Mouse (Mus musculus) CH12.LX (cell line): ENCODE results near the gene Hipk1. TPM values are rescaled to one million over a fixed set of nuclear protein-coding genes. Genes with fewer than 3 reads are reported as not detected.
A peak's percentile ranks its signal among the peaks of the same experiment; 100 is the strongest.

Source experiments
- DNase-seq: peaks from one replicate; pipeline ENCODE4 v3.0.0-alpha.2; 2013; ENCODE audit errors: extremely low read depth
- H3K27ac ChIP-seq: 2 replicates; pipeline ENCODE4 v1.5.1; 2012; ENCODE audit warnings: low read depth, mild to moderate bottlenecking, control low read depth, moderate library complexity; ENCODE audit not compliant: insufficient read depth
- H3K27me3 ChIP-seq: replicated peaks from 2 replicates; pipeline ENCODE3; 2012; ENCODE audit warnings: inconsistent platforms
- H3K36me3 ChIP-seq, 2 experiments: replicated peaks in 1 of 2; 2 replicates each; pipeline versions ENCODE3 to v1.6.1; 2012; ENCODE audit warnings: inconsistent platforms in 1 of 2, low read length in 1 of 2, mild to moderate bottlenecking in 1 of 2, mixed read lengths in 1 of 2, moderate library complexity in 1 of 2; ENCODE audit not compliant: control insufficient read depth in 1 of 2, insufficient read depth in 1 of 2
- H3K4me1 ChIP-seq, 2 experiments: 2 replicates each; pipeline ENCODE4 v1.6.1; 2012; ENCODE audit warnings: inconsistent platforms in 1 of 2, moderate library complexity in 1 of 2; ENCODE audit not compliant: insufficient read depth in 2 of 2, control insufficient read depth in 1 of 2
- H3K4me2 ChIP-seq: 2 replicates; pipeline ENCODE4 v1.6.1; 2012; ENCODE audit warnings: low read depth, mild to moderate bottlenecking, control low read depth; ENCODE audit not compliant: poor library complexity, insufficient read depth, severe bottlenecking
- H3K4me3 ChIP-seq, 3 experiments: fragments of 150-350 bp in 1 of 3; sonication (generic) in 1 of 3; replicated peaks in 1 of 3; 2 replicates each; pipeline versions ENCODE3 to v1.5.1; 2011 to 2012; ENCODE audit warnings: low read depth in 2 of 3, low read length in 2 of 3, mild to moderate bottlenecking in 2 of 3, moderate library complexity in 2 of 3, control low read depth in 1 of 3, improper control_type of control experiment in 1 of 3, inconsistent platforms in 1 of 3, mixed read lengths in 1 of 3; ENCODE audit not compliant: poor library complexity in 1 of 3
- H3K79me2 ChIP-seq: replicated peaks from 2 replicates; pipeline ENCODE4 v1.6.1; 2012; ENCODE audit warnings: mild to moderate bottlenecking, moderate library complexity; ENCODE audit not compliant: control insufficient read depth, poor library complexity, insufficient read depth, severe bottlenecking; ENCODE audit errors: extremely low read depth
- H3K9ac ChIP-seq: 2 replicates; pipeline ENCODE4 v1.6.1; 2012; ENCODE audit warnings: low read depth, mild to moderate bottlenecking, control low read depth, moderate library complexity; ENCODE audit not compliant: insufficient read depth
- H3K9me3 ChIP-seq: replicated peaks from 2 replicates; pipeline ENCODE3; 2012; ENCODE audit warnings: low read length, inconsistent platforms, mixed read lengths
- BHLHE40 ChIP-seq: IDR thresholded peaks from 2 replicates; pipeline ENCODE4 v1.6.1; 2011; ENCODE audit warnings: mild to moderate bottlenecking, low read depth, low read length, improper control_type of control experiment
- CHD1 ChIP-seq: IDR thresholded peaks from 2 replicates; pipeline ENCODE4 v1.6.1; 2012; ENCODE audit warnings: low read depth, low read length, improper control_type of control experiment, inconsistent platforms
- CTCF ChIP-seq, 2 experiments: IDR thresholded peaks in 1 of 2; conservative IDR thresholded peaks in 1 of 2; 2 replicates each; pipeline ENCODE4 v1.5.1; 2011 to 2012; ENCODE audit warnings: low read depth in 2 of 2, low read length in 2 of 2, improper control_type of control experiment in 1 of 2, inconsistent platforms in 1 of 2, mild to moderate bottlenecking in 1 of 2, moderate library complexity in 1 of 2
- HCFC1 ChIP-seq: IDR thresholded peaks from 2 replicates; pipeline ENCODE4 v1.6.1; 2012; ENCODE audit warnings: low read depth, mild to moderate bottlenecking, inconsistent platforms, low read length, improper control_type of control experiment
- IRF4 ChIP-seq: IDR thresholded peaks from 2 replicates; pipeline ENCODE4 v1.6.1; 2014; ENCODE audit warnings: low read depth, mild to moderate bottlenecking, inconsistent platforms, low read length, improper control_type of control experiment
- JUN ChIP-seq: IDR thresholded peaks from 2 replicates; pipeline ENCODE4 v1.6.1; 2011; ENCODE audit warnings: low read depth, mild to moderate bottlenecking, low read length, improper control_type of control experiment, moderate library complexity; ENCODE audit not compliant: insufficient read depth
- MAFK ChIP-seq: IDR thresholded peaks from 2 replicates; pipeline ENCODE4 v1.6.1; 2011; ENCODE audit warnings: low read length, improper control_type of control experiment; ENCODE audit not compliant: insufficient replicate concordance
- MYC ChIP-seq: IDR thresholded peaks from 2 replicates; pipeline ENCODE4 v1.6.1; 2011; ENCODE audit warnings: low read depth, mild to moderate bottlenecking, improper control_type of control experiment, low read length
- NRF1 ChIP-seq: IDR thresholded peaks from 2 replicates; pipeline ENCODE4 v1.6.1; 2014; ENCODE audit warnings: low read depth, mild to moderate bottlenecking, inconsistent platforms, low read length, improper control_type of control experiment, moderate library complexity
- POLR2A ChIP-seq: IDR thresholded peaks from 2 replicates; pipeline ENCODE4 v1.6.1; 2011; ENCODE audit warnings: low read depth, mild to moderate bottlenecking, improper control_type of control experiment, low read length
- RAD21 ChIP-seq: IDR thresholded peaks from 2 replicates; pipeline ENCODE4 v1.6.1; 2011; ENCODE audit warnings: low read depth, mild to moderate bottlenecking, low read length, improper control_type of control experiment, moderate library complexity
- SMC3 ChIP-seq: IDR thresholded peaks from 2 replicates; pipeline ENCODE4 v1.6.1; 2011; ENCODE audit warnings: low read depth, low read length, improper control_type of control experiment
- ZC3H11A ChIP-seq: IDR thresholded peaks from 2 replicates; pipeline ENCODE4 v1.6.1; 2012; ENCODE audit warnings: low read depth, mild to moderate bottlenecking, inconsistent platforms, low read length, improper control_type of control experiment
- ZMIZ1 ChIP-seq: IDR thresholded peaks from 2 replicates; pipeline ENCODE4 v1.6.1; 2012; ENCODE audit warnings: low read depth, mild to moderate bottlenecking, inconsistent platforms, low read length, improper control_type of control experiment
- dilution Hi-C: fragments of 300-500 bp; cut with MboI; formaldehyde crosslinking; loops from 2 replicates; pipeline ENCODE4 v1.14.3; 2020; ENCODE audit warnings: low sequenced_read_pairs; ENCODE audit not compliant: extremely low pct_unique_long_range_greater_than_20kb, extremely low pct_ligation_motif_present
- in situ Hi-C: fragments of 300-500 bp; cut with MboI; formaldehyde crosslinking; loops from 3 replicates; pipeline ENCODE4 v1.14.3; 2019; ENCODE audit warnings: low sequenced_read_pairs, low pct_ligation_motif_present, low pct_unique_long_range_greater_than_20kb, mixed read lengths
- polyA plus RNA-seq: library from polyadenylated mRNA; unstranded; fragments of >175 nt; gene quantifications from 2 replicates; pipeline ENCODE4 v1.2.1, GENCODE M21; 2012; ENCODE audit warnings: low read depth; ENCODE audit not compliant: insufficient read length
- total RNA-seq, 2 experiments: library from RNA; depleted of rRNA; stranded (reverse); fragments of 300-350 nt in 1 of 2; fragments of >200 nt in 1 of 2; gene quantifications; 2 replicates each; pipeline ENCODE4 v1.2.3; 2012 to 2014

Hipk1 gene
- total and polyA plus RNA-seq, 3 experiments, result 26.2 to 35.9 (median 32.7) TPM

GRCm38 (mm10) chr3:103829036-103829435, 37.7 kb upstream of the Hipk1 start:
- dilution Hi-C loops, result no loop called here

GRCm38 (mm10) chr3:103827548-103827947, 36.2 kb upstream of the Hipk1 start:
- H3K9ac ChIP-seq, result no peak overlapping the region
- H3K36me3 ChIP-seq, result peaks cover 10 to 13% of the 10 kb centered on the region in 2 experiments
- H3K9me3 ChIP-seq, result no peaks in the 10 kb centered on the region
- dilution Hi-C loops (no loop called here), in situ Hi-C loops (loop anchor here (25.0 kb wide), 1 partner anchor 260 kb away; no protein-coding TSS in a partner anchor)
- H3K4me1 ChIP-seq, result peaks cover 9 to 23% of the 10 kb centered on the region in 2 experiments
- H3K4me3 ChIP-seq, result no peak overlapping the region
- H3K27me3 ChIP-seq, result no peaks in the 10 kb centered on the region
- H3K27ac ChIP-seq, result no peak overlapping the region
- no peaks in the 10 kb centered on the region for H3K79me2 ChIP-seq
- TF ChIP-seq SMC3 (peak; percentile 65), POLR2A (no peak), ZC3H11A (0 out of 2 replicates have a peak, but pooled peaks have one; percentile 24), CTCF (conservative IDR thresholded peaks at IDR 0.05 in 1 of 2, IDR thresholded peaks at IDR 0.05 in 1 of 2; ENCODE audit: low read depth in 2 of 2, low read length in 2 of 2) (peak; percentile 9 to 68; a peak in 2 of 4 replicates), RAD21 (peak; percentile 69), IRF4 (0 out of 2 replicates have a peak, but pooled peaks have one; percentile 21)
- DNase-seq, result peak; percentile 32
- no peak overlapping the region for H3K4me2 ChIP-seq

More at GRCm38 (mm10) chr3:103829036-103829435, 37.7 kb upstream of the Hipk1 start:
- in situ Hi-C loops, result loop anchor here (25.0 kb wide), 1 partner anchor 258 kb away; no protein-coding TSS in a partner anchor
- Histone ChIP-seq H3K27ac (peak overlapping the region; percentile 60), H3K4me1 (peaks cover 9 to 23% of the 10 kb centered on the region in 2 experiments), H3K79me2 (no peaks in the 10 kb centered on the region), H3K4me3 (no peak overlapping the region), H3K9me3 (no peaks in the 10 kb centered on the region), H3K4me2 (peak overlapping the region; percentile 36; the same call in 1 of the 2 replicates), H3K36me3 (peaks cover 0 to 2% of the 10 kb centered on the region in 2 experiments)
- TF ChIP-seq POLR2A (no peak), BHLHE40 (no peak), SMC3 (no peak), HCFC1 (no peak), JUN (no peak), NRF1 (no peak), CHD1 (no peak), ZMIZ1 (no peak), CTCF (conservative IDR thresholded peaks at IDR 0.05 in 1 of 2, IDR thresholded peaks at IDR 0.05 in 1 of 2; ENCODE audit: low read depth in 2 of 2, low read length in 2 of 2) (no peak)
- TF ChIP-seq, all 38 proteins: peak for 0
- H3K9ac ChIP-seq, result peak overlapping the region; percentile 53; the same call in 1 of the 2 replicates
- no peaks in the 10 kb centered on the region for H3K27me3 ChIP-seq
- peak; percentile 33 for DNase-seq

DNA sequence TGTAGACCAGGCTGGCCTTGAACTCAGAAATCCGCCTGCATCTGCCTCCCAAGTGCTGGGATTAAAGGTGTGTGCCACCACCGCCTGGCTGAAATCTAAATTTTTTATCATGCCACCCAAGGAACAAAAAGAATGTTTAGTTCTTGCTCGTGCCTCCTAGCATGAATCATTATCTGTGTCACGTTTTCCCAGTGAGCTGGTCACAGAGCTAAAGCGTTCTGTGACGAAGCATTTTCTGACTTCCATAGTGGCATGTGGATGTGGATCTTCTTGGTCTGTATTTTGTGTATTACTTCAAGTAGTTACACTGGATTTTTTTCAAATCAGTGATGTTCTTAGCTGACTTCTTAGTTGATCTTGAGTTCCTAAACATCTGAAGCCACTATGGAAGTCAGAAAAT, 19.6 kb upstream of the Hipk1 start:
- Histone ChIP-seq H3K27ac (no peak overlapping the region), H3K4me2 (no peak overlapping the region), H3K27me3 (no peaks in the 10 kb centered on the region), H3K4me1 (peaks cover 5 to 41% of the 10 kb centered on the region in 2 experiments; a peak in 3 of 4 replicates), H3K36me3 (peaks cover 26 to 63% of the 10 kb centered on the region in 2 experiments), H3K9ac (0 out of 2 replicates have a peak overlapping the region, but pooled peaks have one; percentile 85), H3K79me2 (peaks cover 46% of the 10 kb centered on the region), H3K9me3 (no peaks in the 10 kb centered on the region), H3K4me3 (no peak overlapping the region)
- dilution Hi-C loops, result no loop called here
- TF ChIP-seq MAFK (no peak), JUN (no peak), MYC (no peak), BHLHE40 (no peak)
- in situ Hi-C loops, result no loop called here
- DNase-seq, result no peak
